Mouse (Mus musculus): Measurements from ENCODE around the gene Timm13. TPM values are rescaled to one million over a fixed set of nuclear protein-coding genes. Genes with fewer than 3 reads are reported as not detected.

Timm13 gene
- polyA plus RNA-seq, 1 experiment from 2014 or later: 391 TPM

- ATAC-seq (ENCODE audit: low FRiP score, low TSS enrichment): no peak
- Histone ChIP-seq H3K9ac (ENCODE audit: low read depth, low read length) (no peak overlapping the region), H3K27me3 (ENCODE audit: control insufficient read depth, insufficient read depth, low read length) (no peaks in the 10 kb centered on the region), H3K36me3 (ENCODE audit: control insufficient read depth, insufficient read depth, low read length) (peaks cover 22% of the 10 kb centered on the region), H3K9me3 (ENCODE audit: control insufficient read depth, low read length) (no peaks in the 10 kb centered on the region), H3K4me3 (ENCODE audit: low read length) (no peak overlapping the region), H3K27ac (ENCODE audit: low read depth, low read length) (no peak overlapping the region), H3K4me2 (replicated peaks; ENCODE audit: low read depth, low read length) (no peak overlapping the region), H3K4me1 (ENCODE audit: control insufficient read depth, insufficient read depth, low read length) (peaks cover 10% of the 10 kb centered on the region; the same call in 1 of the 2 replicates)
- 89% methylated on average over 2 of the region's 2 CpGs for WGBS
Measured at GRCm38 (mm10) chr10:80915260-80915659, 14.5 kb upstream of the Timm13 start.

DNA sequence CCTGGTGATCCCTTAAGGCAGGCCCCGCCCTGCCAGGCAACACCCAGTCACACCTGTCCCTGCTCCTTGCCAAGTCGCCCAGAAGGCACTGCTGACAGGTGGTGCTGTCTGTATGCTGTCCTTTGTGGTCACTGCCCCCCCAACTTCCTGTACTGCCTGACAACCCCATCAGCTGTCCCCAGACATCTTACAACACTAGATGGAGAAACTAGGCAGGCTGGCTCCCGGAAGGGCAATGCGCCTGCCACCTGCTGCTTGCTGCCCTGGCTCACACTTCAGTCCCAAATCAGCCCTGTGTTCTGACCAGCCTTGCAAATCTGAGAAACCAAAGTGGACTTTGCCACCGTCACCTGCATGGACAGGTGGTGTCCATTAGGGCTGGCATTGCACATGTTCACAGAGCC, 13.5 kb upstream of the Timm13 start:
- no peak overlapping the region for H3K9ac ChIP-seq (ENCODE audit: low read depth, low read length)
- WGBS: 92% methylated on average over 5 of the region's 5 CpGs
- no peaks in the 10 kb centered on the region for H3K27me3 ChIP-seq (ENCODE audit: control insufficient read depth, insufficient read depth, low read length)
- H3K4me1 ChIP-seq (ENCODE audit: control insufficient read depth, insufficient read depth, low read length): peaks cover 10% of the 10 kb centered on the region; the same call in 1 of the 2 replicates
- ATAC-seq (ENCODE audit: low FRiP score, low TSS enrichment): no peak
- H3K36me3 ChIP-seq (ENCODE audit: control insufficient read depth, insufficient read depth, low read length): peaks cover 32% of the 10 kb centered on the region
- H3K27ac ChIP-seq (ENCODE audit: low read depth, low read length): no peak overlapping the region
- H3K9me3 ChIP-seq (ENCODE audit: control insufficient read depth, low read length): no peaks in the 10 kb centered on the region
- no peak overlapping the region for H3K4me2 ChIP-seq (replicated peaks; ENCODE audit: low read depth, low read length)
- no peak overlapping the region for H3K4me3 ChIP-seq (ENCODE audit: low read length)

DNA sequence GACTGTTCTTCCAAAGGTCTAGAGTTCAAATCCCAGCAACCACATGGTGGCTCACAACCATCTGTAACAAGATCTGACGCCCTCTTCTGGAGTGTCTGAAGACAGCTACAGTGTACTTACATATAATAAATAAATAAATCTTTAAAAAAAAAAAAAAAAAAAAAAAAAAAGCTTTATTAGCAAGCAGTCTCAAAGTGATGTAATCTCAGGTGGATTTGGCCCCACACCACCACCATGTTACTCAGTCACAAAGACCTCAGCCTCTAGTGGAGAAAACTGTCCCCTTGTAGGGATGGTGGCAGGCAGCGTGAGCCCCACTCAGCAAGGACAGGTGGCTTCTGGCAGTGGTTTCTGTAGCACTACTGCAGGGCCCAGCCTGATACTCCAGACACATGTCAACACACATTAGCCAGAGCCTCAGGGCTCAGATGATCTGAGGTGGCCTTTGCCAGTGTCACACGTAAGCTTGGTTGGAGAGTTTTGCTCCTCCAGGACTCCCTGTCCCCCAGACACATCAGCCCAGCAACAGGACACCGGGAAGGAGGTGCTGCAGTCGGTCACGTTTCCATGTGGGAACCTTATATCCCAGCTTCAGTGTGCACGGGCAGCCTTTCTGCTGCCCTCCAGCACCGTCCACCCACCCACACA, 12.7 kb upstream of the Timm13 start:
- Histone ChIP-seq H3K9ac (ENCODE audit: low read depth, low read length) (no peak overlapping the region), H3K27ac (ENCODE audit: low read depth, low read length) (no peak overlapping the region), H3K36me3 (ENCODE audit: control insufficient read depth, insufficient read depth, low read length) (peaks cover 39% of the 10 kb centered on the region), H3K4me3 (ENCODE audit: low read length) (no peak overlapping the region), H3K9me3 (ENCODE audit: control insufficient read depth, low read length) (no peaks in the 10 kb centered on the region), H3K27me3 (ENCODE audit: control insufficient read depth, insufficient read depth, low read length) (no peaks in the 10 kb centered on the region), H3K4me2 (replicated peaks; ENCODE audit: low read depth, low read length) (no peak overlapping the region), H3K4me1 (ENCODE audit: control insufficient read depth, insufficient read depth, low read length) (peaks cover 10% of the 10 kb centered on the region; the same call in 1 of the 2 replicates)
- 76% methylated on average over 7 of the region's 8 CpGs for WGBS
- no peak for ATAC-seq (ENCODE audit: low FRiP score, low TSS enrichment)

GRCm38 (mm10) chr10:80911891-80912290, 11.1 kb upstream of the Timm13 start:
- no peak overlapping the region for H3K4me2 ChIP-seq (replicated peaks; ENCODE audit: low read depth, low read length)
- ATAC-seq (ENCODE audit: low FRiP score, low TSS enrichment): no peak
- H3K27ac ChIP-seq (ENCODE audit: low read depth, low read length): no peak overlapping the region
- peaks cover 55% of the 10 kb centered on the region for H3K36me3 ChIP-seq (ENCODE audit: control insufficient read depth, insufficient read depth, low read length)
- peaks cover 5% of the 10 kb centered on the region; the same call in 1 of the 2 replicates for H3K4me1 ChIP-seq (ENCODE audit: control insufficient read depth, insufficient read depth, low read length)
- no peak overlapping the region for H3K4me3 ChIP-seq (ENCODE audit: low read length)
- H3K9ac ChIP-seq (ENCODE audit: low read depth, low read length): no peak overlapping the region
- no peaks in the 10 kb centered on the region for H3K9me3 ChIP-seq (ENCODE audit: control insufficient read depth, low read length)
- H3K27me3 ChIP-seq (ENCODE audit: control insufficient read depth, insufficient read depth, low read length): no peaks in the 10 kb centered on the region

DNA sequence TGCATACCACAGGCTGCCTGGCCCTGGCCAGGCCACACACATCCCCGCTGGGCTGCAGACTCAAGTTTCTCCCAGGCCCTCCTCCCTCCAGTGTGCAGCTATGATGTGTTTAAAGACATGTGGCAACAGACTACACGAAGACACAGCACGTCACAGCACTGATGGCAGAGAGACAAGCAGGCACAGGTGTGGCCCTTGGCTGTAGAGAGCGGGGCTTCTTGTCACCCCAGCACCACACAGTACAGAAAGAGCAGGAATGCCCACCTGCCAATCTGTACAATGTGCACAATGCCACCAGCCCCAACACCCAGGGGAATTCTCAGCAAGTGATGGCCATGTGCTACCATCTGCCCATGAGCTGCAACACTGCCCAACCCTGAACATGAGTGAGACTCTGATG, 10.6 kb upstream of the Timm13 start:
- H3K4me1 ChIP-seq (ENCODE audit: control insufficient read depth, insufficient read depth, low read length): 0 out of 2 replicates have a peak, but pooled peaks cover under 1% of the 10 kb centered on the region
- H3K27ac ChIP-seq (ENCODE audit: low read depth, low read length): no peak overlapping the region
- H3K9ac ChIP-seq (ENCODE audit: low read depth, low read length): no peak overlapping the region
- no peaks in the 10 kb centered on the region for H3K27me3 ChIP-seq (ENCODE audit: control insufficient read depth, insufficient read depth, low read length)
- no peak for ATAC-seq (ENCODE audit: low FRiP score, low TSS enrichment)
- no peaks in the 10 kb centered on the region for H3K9me3 ChIP-seq (ENCODE audit: control insufficient read depth, low read length)
- peaks cover 57% of the 10 kb centered on the region for H3K36me3 ChIP-seq (ENCODE audit: control insufficient read depth, insufficient read depth, low read length)
- no peak overlapping the region for H3K4me3 ChIP-seq (ENCODE audit: low read length)
- no peak overlapping the region for H3K4me2 ChIP-seq (replicated peaks; ENCODE audit: low read depth, low read length)
- 95% methylated on average over 4 of the region's 4 CpGs for WGBS

DNA sequence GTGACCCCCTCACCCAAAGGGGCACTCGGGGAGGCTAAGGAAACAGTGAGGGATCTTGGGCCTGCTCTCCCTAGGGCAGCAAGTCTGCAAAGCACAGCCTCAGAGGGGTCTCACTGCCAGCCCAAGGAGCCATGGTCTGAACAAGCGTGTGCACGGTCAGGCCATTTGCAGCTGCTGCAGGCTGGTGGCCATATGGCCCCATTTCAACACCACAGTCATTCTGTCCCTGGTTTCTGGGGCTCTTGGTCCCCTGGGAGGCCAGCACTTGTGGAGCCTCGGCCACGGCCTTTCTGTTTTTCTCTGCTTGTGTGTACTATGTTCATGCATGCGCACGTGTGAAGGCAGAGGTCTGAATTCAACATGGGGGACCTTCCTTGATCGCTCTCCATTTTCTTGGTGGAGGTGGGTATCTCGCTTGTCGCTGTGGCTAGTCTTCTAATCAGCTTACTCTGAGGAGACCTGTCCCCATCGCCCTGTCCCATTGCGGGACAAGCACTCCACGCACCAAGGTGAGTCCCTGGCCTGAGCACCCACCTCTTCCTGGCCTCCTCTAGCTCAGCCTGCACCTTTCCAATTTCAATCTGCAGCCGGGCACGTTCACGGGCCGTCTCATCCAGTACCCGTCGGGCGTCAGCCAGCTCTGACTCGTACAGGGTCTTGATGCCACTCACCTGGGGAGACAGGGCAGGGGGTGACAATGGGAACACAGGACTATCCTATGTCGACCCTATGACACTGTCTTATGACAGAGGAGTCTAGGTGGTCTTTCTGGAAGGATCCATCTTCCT, 8.8 kb upstream of the Timm13 start:
- no peak overlapping the region for H3K4me3 ChIP-seq (ENCODE audit: low read length)
- H3K4me2 ChIP-seq (replicated peaks; ENCODE audit: low read depth, low read length): no peak overlapping the region
- no peaks in the 10 kb centered on the region for H3K9me3 ChIP-seq (ENCODE audit: control insufficient read depth, low read length)
- 89% methylated on average over 22 of the region's 22 CpGs for WGBS
- ATAC-seq (ENCODE audit: low FRiP score, low TSS enrichment): no peak
- no peaks in the 10 kb centered on the region for H3K4me1 ChIP-seq (ENCODE audit: control insufficient read depth, insufficient read depth, low read length)
- no peak overlapping the region for H3K27ac ChIP-seq (ENCODE audit: low read depth, low read length)
- no peaks in the 10 kb centered on the region for H3K27me3 ChIP-seq (ENCODE audit: control insufficient read depth, insufficient read depth, low read length)
- no peak overlapping the region for H3K9ac ChIP-seq (ENCODE audit: low read depth, low read length)
- peaks cover 66% of the 10 kb centered on the region for H3K36me3 ChIP-seq (ENCODE audit: control insufficient read depth, insufficient read depth, low read length)

DNA sequence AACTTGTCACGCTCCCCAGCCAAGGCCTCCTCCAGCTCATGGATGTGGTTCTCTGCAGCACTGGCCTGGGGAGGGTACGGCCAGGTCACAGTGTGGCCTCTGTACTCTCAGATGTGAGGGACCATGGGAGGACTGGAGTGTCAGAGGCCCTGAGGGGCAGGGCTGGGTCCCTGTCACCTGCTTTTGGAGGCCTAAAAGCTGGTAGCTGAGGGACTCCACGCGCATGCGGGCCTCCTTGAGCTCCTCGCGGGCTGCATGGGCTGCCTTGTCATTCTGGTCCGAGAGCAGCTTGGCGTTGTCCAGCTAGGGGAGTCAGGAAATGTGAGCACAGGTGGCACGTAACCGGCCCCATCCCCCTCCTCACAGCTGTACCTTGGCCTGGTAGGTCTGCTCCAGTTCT, 3.9 kb upstream of the Timm13 start:
- WGBS: 92% methylated on average over 11 of the region's 11 CpGs
- Histone ChIP-seq H3K27me3 (ENCODE audit: control insufficient read depth, insufficient read depth, low read length) (no peaks in the 10 kb centered on the region), H3K4me1 (ENCODE audit: control insufficient read depth, insufficient read depth, low read length) (peaks cover 2% of the 10 kb centered on the region), H3K4me3 (ENCODE audit: low read length) (no peak overlapping the region), H3K36me3 (ENCODE audit: control insufficient read depth, insufficient read depth, low read length) (peaks cover 75% of the 10 kb centered on the region), H3K27ac (ENCODE audit: low read depth, low read length) (no peak overlapping the region), H3K4me2 (replicated peaks; ENCODE audit: low read depth, low read length) (no peak overlapping the region), H3K9ac (ENCODE audit: low read depth, low read length) (no peak overlapping the region), H3K9me3 (ENCODE audit: control insufficient read depth, low read length) (no peaks in the 10 kb centered on the region)
- ATAC-seq (ENCODE audit: low FRiP score, low TSS enrichment): no peak

- Histone ChIP-seq H3K4me3 (ENCODE audit: low read length) (no peak overlapping the region), H3K4me2 (replicated peaks; ENCODE audit: low read depth, low read length) (no peak overlapping the region), H3K9ac (ENCODE audit: low read depth, low read length) (no peak overlapping the region), H3K9me3 (ENCODE audit: control insufficient read depth, low read length) (no peaks in the 10 kb centered on the region), H3K27me3 (ENCODE audit: control insufficient read depth, insufficient read depth, low read length) (no peaks in the 10 kb centered on the region), H3K36me3 (ENCODE audit: control insufficient read depth, insufficient read depth, low read length) (peaks cover 72% of the 10 kb centered on the region), H3K4me1 (ENCODE audit: control insufficient read depth, insufficient read depth, low read length) (peaks cover 7% of the 10 kb centered on the region), H3K27ac (ENCODE audit: low read depth, low read length) (no peak overlapping the region)
- WGBS: 81% methylated on average over 28 of the region's 28 CpGs
- no peak for ATAC-seq (ENCODE audit: low FRiP score, low TSS enrichment)
Measured at GRCm38 (mm10) chr10:80904004-80904693, 3.4 kb upstream of the Timm13 start.

DNA sequence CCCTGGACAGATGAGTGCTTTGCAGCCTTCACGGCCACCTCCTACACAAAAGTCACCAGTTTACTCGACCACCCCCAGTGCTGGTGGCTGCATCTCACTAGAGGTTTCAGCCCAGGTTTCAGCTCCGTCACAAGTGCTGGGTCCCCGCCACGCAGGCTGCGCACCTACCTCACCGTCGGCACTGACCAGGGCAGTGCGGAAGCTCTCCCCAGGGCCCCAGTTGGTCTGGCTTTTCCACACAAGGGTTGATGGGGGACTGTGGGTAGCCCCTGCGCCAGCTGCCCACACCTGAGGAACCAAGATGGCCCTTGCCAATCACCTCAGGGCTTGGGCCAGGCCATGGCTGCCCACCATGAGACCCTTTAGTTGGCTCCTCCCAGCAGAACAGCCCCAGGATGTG, 2.5 kb upstream of the Timm13 start:
- Histone ChIP-seq H3K9me3 (ENCODE audit: control insufficient read depth, low read length) (no peaks in the 10 kb centered on the region), H3K4me1 (ENCODE audit: control insufficient read depth, insufficient read depth, low read length) (peaks cover 9% of the 10 kb centered on the region), H3K4me3 (ENCODE audit: low read length) (no peak overlapping the region), H3K27ac (ENCODE audit: low read depth, low read length) (no peak overlapping the region), H3K4me2 (replicated peaks; ENCODE audit: low read depth, low read length) (no peak overlapping the region), H3K9ac (ENCODE audit: low read depth, low read length) (no peak overlapping the region), H3K36me3 (ENCODE audit: control insufficient read depth, insufficient read depth, low read length) (peaks cover 70% of the 10 kb centered on the region), H3K27me3 (ENCODE audit: control insufficient read depth, insufficient read depth, low read length) (no peaks in the 10 kb centered on the region)
- ATAC-seq (ENCODE audit: low FRiP score, low TSS enrichment): no peak
- 87% methylated on average over 10 of the region's 10 CpGs for WGBS

Data from kidney, embryonic 14.5 days (tissue).